Mouse (Mus musculus): ENCODE measurements around the gene Syde1.

GRCm38 (mm10) chr10:78585606-78586005, 6.2 kb downstream of the Syde1 start:
- TF ChIP-seq CTCF (IDR thresholded peaks at IDR 0.05; ENCODE audit: borderline replicate concordance, extremely low read depth, insufficient read depth, insufficient read length) (no peak), POLR2A (IDR thresholded peaks at IDR 0.05; ENCODE audit: borderline replicate concordance, extremely low read depth, insufficient read depth, insufficient read length, poor library complexity, severe bottlenecking) (no peak)

Data from brain, embryonic 14.5 days (tissue).